Mouse (Mus musculus) liver, embryonic 16.5 days (tissue): ENCODE data around the gene Tmem235. TPM values are rescaled to one million over a fixed set of nuclear protein-coding genes. Genes with fewer than 3 reads are reported as not detected.

Experiments used
- ATAC-seq: fragments of 200-750 bp; cut with Nextera tagmentation; 2 replicates; pipeline ENCODE4 v1.8.0; 2017; ENCODE audit warnings: low read depth, mild to moderate bottlenecking, moderate number of reproducible peaks, moderate library complexity
- H3K27ac ChIP-seq: fragments of 300-500 bp; sonication (generic); 2 replicates; pipeline ENCODE4 v1.5.1; 2014; ENCODE audit warnings: mild to moderate bottlenecking, low read length
- H3K27me3 ChIP-seq: fragments of 300-500 bp; sonication (generic); 2 replicates; pipeline ENCODE4 v1.6.1; 2014; ENCODE audit warnings: low read depth, low read length, mixed read lengths; ENCODE audit not compliant: control insufficient read depth, insufficient read depth
- H3K36me3 ChIP-seq: fragments of 300-500 bp; sonication (generic); 2 replicates; pipeline ENCODE4 v1.6.1; 2014; ENCODE audit warnings: mild to moderate bottlenecking; ENCODE audit not compliant: control insufficient read depth, insufficient read depth
- H3K4me1 ChIP-seq: fragments of 300-500 bp; sonication (generic); 2 replicates; pipeline ENCODE4 v1.6.1; 2014; ENCODE audit warnings: low read depth, low read length, mixed read lengths; ENCODE audit not compliant: control insufficient read depth
- H3K4me2 ChIP-seq: fragments of 300-500 bp; sonication (generic); 2 replicates; pipeline ENCODE4 v1.6.1; 2014; ENCODE audit warnings: low read depth, low read length, mixed read lengths
- H3K4me3 ChIP-seq: fragments of 300-500 bp; sonication (generic); 2 replicates; pipeline ENCODE4 v1.5.1; 2014; ENCODE audit warnings: low read depth, mild to moderate bottlenecking, low read length
- H3K9ac ChIP-seq: fragments of 300-500 bp; sonication (generic); 2 replicates; pipeline ENCODE4 v1.6.1; 2014; ENCODE audit warnings: low read depth, low read length
- H3K9me3 ChIP-seq: fragments of 300-500 bp; sonication (generic); replicated peaks from 2 replicates; pipeline ENCODE4 v1.6.1; 2016; ENCODE audit warnings: low read length; ENCODE audit not compliant: control insufficient read depth
- WGBS: fragments of 180-500 bp; shearing (Covaris S2); extraction: QIAGEN DNeasy Blood & Tissue Kit; methylation state at CpG from one replicate; pipeline ENCODE4 v1.1.7; 2014; ENCODE audit not compliant: insufficient replicate concordance; 5-methylcytosine and 5-hydroxymethylcytosine counted together
- polyA plus RNA-seq: library from polyadenylated mRNA; unstranded; fragments of >200 nt; fragmentation: Nextera tagmentation; extraction: Ambion mirVana; gene quantifications from 2 replicates; pipeline ENCODE4 v1.2.1, GENCODE M21; 2015

The Tmem235 gene
- polyA plus RNA-seq, 1 experiment from 2014 or later = not detected

DNA sequence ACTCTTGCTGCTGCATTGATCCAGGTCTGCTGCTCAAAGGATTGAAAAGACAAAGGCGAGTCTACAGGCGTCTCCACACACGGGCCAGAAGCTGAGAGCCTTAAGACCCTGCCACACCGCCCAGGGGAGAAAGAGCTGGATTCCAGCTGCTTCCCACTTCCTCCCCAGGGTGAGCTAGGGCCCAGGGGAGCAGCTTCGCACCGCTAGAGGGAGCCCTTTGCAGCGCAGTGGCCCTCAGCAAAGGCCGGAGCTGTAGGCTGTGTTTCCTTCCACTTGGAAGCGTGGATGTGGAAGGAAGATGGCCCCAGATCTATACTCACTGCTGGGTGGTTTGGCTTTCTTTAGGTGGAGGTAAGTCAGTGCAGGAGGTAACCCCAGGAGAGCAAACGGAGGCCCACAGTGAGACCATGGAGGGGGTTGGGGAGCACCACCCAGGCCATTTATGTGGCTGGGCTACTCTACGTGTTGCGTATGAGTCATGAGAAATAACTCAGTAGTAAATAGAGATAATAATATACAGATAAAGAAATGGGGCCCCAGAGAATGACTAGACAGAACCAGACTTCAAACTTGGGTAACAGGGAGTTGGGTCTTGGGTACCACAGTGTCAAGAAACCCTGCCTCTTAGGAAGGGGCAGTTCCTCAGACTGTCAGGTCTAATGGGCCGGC lies 52.3 kb downstream of the Tmem235 start:
- H3K4me3 ChIP-seq = no peak overlapping the region
- 0 out of 2 replicates have a peak overlapping the region, but pooled peaks have one; percentile 4 for H3K9ac ChIP-seq
- WGBS = 21% methylated on average over 13 of the region's 13 CpGs
- peaks cover 32% of the 10 kb centered on the region for H3K4me1 ChIP-seq
- H3K27ac ChIP-seq = peak overlapping the region; percentile 63; the same call in 1 of the 2 replicates
- no peaks in the 10 kb centered on the region for H3K27me3 ChIP-seq
- ATAC-seq = peak; percentile 64
- peak overlapping the region; percentile 21 for H3K4me2 ChIP-seq
- H3K36me3 ChIP-seq = no peaks in the 10 kb centered on the region
- peaks cover 8% of the 10 kb centered on the region; the same call in 1 of the 2 replicates for H3K9me3 ChIP-seq

DNA sequence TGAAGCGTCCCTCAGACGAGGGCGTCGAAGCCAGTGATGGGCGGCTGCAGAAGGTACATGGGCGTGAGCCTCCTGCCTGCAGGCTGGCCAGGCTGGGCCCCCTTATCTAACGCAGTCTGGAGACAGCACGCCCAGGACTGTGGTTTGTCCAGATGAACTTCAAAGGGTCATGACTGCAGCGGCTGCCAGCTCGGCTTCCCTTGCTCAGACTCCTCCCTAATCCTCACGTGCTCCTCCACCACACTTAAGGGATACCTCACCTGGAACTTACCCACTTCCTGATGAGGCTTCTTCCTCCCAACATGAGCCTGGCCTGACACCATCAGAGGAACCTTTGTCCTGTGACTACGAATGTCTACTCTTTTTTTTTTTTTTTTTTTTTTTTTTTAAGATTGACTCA lies 54.0 kb downstream of the Tmem235 start:
- Histone ChIP-seq H3K9ac (peak overlapping the region; percentile 17; the same call in 1 of the 2 replicates), H3K27ac (peak overlapping the region; percentile 63), H3K27me3 (no peaks in the 10 kb centered on the region), H3K4me2 (peak overlapping the region; percentile 41), H3K36me3 (no peaks in the 10 kb centered on the region), H3K9me3 (peaks cover 8% of the 10 kb centered on the region; the same call in 1 of the 2 replicates), H3K4me1 (peaks cover 32% of the 10 kb centered on the region), H3K4me3 (no peak overlapping the region)
- WGBS = 15% methylated on average over 12 of the region's 12 CpGs
- ATAC-seq = peak; percentile 96

Other genes with a start within 250 kb of the Tmem235 start
- 2.1 and 2.4 TPM in 2 replicates for gene Tnrc6c, start 206.5 kb upstream of the Tmem235 start, polyA plus RNA-seq
- 16.0 and 16.3 TPM in 2 replicates for gene Tmc8, start 78.7 kb upstream of the Tmem235 start, polyA plus RNA-seq
- 45.6 and 46.2 TPM in 2 replicates for gene Tmc6, start 78.6 kb upstream of the Tmem235 start, polyA plus RNA-seq
- 74.2 and 77.0 TPM in 2 replicates for gene 6030468B19Rik, start 63.1 kb upstream of the Tmem235 start, polyA plus RNA-seq
- 0.38 and 0.64 TPM in 2 replicates for gene Gm20708, start 51.1 kb upstream of the Tmem235 start, polyA plus RNA-seq
- 48.6 and 55.5 TPM in 2 replicates for gene Syngr2, start 51.1 kb upstream of the Tmem235 start, polyA plus RNA-seq
- 14.6 and 15.4 TPM in 2 replicates for gene Afmid, start 34.8 kb upstream of the Tmem235 start, polyA plus RNA-seq
- 120 and 127 TPM in 2 replicates for gene Tk1, start 34.7 kb upstream of the Tmem235 start, polyA plus RNA-seq
- 298 and 327 TPM in 2 replicates for gene Birc5, start 11.5 kb upstream of the Tmem235 start, polyA plus RNA-seq
- 1.3 and 2.6 TPM in 2 replicates for gene Tha1, start 12.7 kb downstream of the Tmem235 start, polyA plus RNA-seq
- gene Socs3, start 109.3 kb downstream of the Tmem235 start, polyA plus RNA-seq = 6.1 and 6.7 TPM in 2 replicates
- 13.5 and 13.7 TPM in 2 replicates for gene Pgs1, start 125.5 kb downstream of the Tmem235 start, polyA plus RNA-seq